Mouse (Mus musculus): Measurements from ENCODE around the gene Nos1.

- TF ChIP-seq CTCF (IDR thresholded peaks at IDR 0.05; ENCODE audit: insufficient read depth, low read length), result no peak
- TF ChIP-seq POLR2A (IDR thresholded peaks at IDR 0.05; ENCODE audit: borderline replicate concordance, extremely low read depth, low read depth, low read length), result no peak
Observed at GRCm38 (mm10) chr5:117964750-117965149, 183.9 kb downstream of the Nos1 start.

All from lung, adult 2 months (tissue).